Mouse (Mus musculus) gastrocnemius, postnatal 4 days (tissue): ENCODE data around the gene Cd37. TPM values are rescaled to one million over a fixed set of nuclear protein-coding genes. Genes with fewer than 3 reads are reported as not detected.

Source experiments
- total RNA-seq, 2 experiments: library from RNA; stranded (reverse); gene quantifications; 2 replicates each; pipeline ENCODE4 v1.2.3; 2021

The Cd37 gene
- total RNA-seq, 2 experiments from 2014 or later, result 3.7 to 4.8 TPM

Other genes with a start within 250 kb of the Cd37 start
- gene Irf3, start 241.5 kb downstream of the Cd37 start, total RNA-seq, result 10 to 100 TPM; 46.0 to 50.4 TPM
- 10 to 100 TPM; 21.5 to 22.0 TPM for gene Bcl2l12, start 240.4 kb downstream of the Cd37 start, total RNA-seq
- gene Scaf1, start 222.8 kb downstream of the Cd37 start, total RNA-seq, result 10 to 100 TPM; 74.1 to 76.0 TPM
- 100 to 1,000 TPM; 119 to 123 TPM for gene Rras, start 221.2 kb downstream of the Cd37 start, total RNA-seq
- 10 to 100 TPM; 63.9 to 65.2 TPM for gene Prr12, start 186.2 kb downstream of the Cd37 start, total RNA-seq
- gene Nosip, start 176.7 kb downstream of the Cd37 start, total RNA-seq, result 10 to 100 TPM; 47.3 to 48.3 TPM
- gene Prrg2, start 176.4 kb downstream of the Cd37 start, total RNA-seq, result 10 to 100 TPM; 11.7 to 12.3 TPM
- gene Rcn3, start 146.9 kb downstream of the Cd37 start, total RNA-seq, result 100 to 1,000 TPM; 172 to 192 TPM
- gene Fcgrt, start 135.3 kb downstream of the Cd37 start, total RNA-seq, result 10 to 100 TPM; 84.6 to 87.3 TPM
- 1,000 to 10,000 TPM in 1 of 2 experiments, 100 to 1,000 TPM in 1; 985 to 1,047 TPM for gene Rps11, start 114.7 kb downstream of the Cd37 start, total RNA-seq
- 1,000 to 10,000 TPM; 1,483 to 1,628 TPM for gene Rpl13a, start 110.4 kb downstream of the Cd37 start, total RNA-seq
- under 1 TPM in 1 of 2 experiments, not detected in 1; 0.34 TPM for gene Gm45713, start 102.9 kb downstream of the Cd37 start, total RNA-seq
- gene Flt3l, start 102.7 kb downstream of the Cd37 start, total RNA-seq, result 1 to 10 TPM; 2.4 to 5.1 TPM
- gene Pih1d1, start 84.8 kb downstream of the Cd37 start, total RNA-seq, result 10 to 100 TPM; 52.1 to 59.3 TPM
- gene Aldh16a1, start 84.5 kb downstream of the Cd37 start, total RNA-seq, result 10 to 100 TPM; 34.8 to 51.6 TPM
- gene Slc17a7, start 75.2 kb downstream of the Cd37 start, total RNA-seq, result 1 to 10 TPM; 2.6 to 3.0 TPM
- gene Gfy, start 59.5 kb downstream of the Cd37 start, total RNA-seq, result under 1 TPM; 0.34 to 0.42 TPM
- not detected for gene Pth2, start 58.1 kb downstream of the Cd37 start, total RNA-seq
- 1 to 10 TPM; 3.2 to 4.9 TPM for gene Ccdc155, start 34.2 kb downstream of the Cd37 start, total RNA-seq
- not detected for gene Dkkl1, start 27.0 kb downstream of the Cd37 start, total RNA-seq
- 10 to 100 TPM; 40.0 to 51.4 TPM for gene Tead2, start 23.4 kb downstream of the Cd37 start, total RNA-seq
- gene Slc6a16, start 2.0 kb upstream of the Cd37 start, total RNA-seq, result not detected
- gene Slc6a21, start 38.4 kb upstream of the Cd37 start, total RNA-seq, result not detected
- 10 to 100 TPM; 42.7 to 53.4 TPM for gene Trpm4, start 94.7 kb upstream of the Cd37 start, total RNA-seq
- 100 to 1,000 TPM; 523 to 551 TPM for gene Hrc, start 96.2 kb upstream of the Cd37 start, total RNA-seq
- 1 to 10 TPM; 1.9 to 2.4 TPM for gene Ppfia3, start 127.9 kb upstream of the Cd37 start, total RNA-seq
- 1 to 10 TPM in 1 of 2 experiments, under 1 TPM in 1; 0.86 to 1.1 TPM for gene Lin7b, start 131.5 kb upstream of the Cd37 start, total RNA-seq
- 100 to 1,000 TPM; 215 to 251 TPM for gene Snrnp70, start 156.6 kb upstream of the Cd37 start, total RNA-seq
- gene Kcna7, start 166.5 kb upstream of the Cd37 start, total RNA-seq, result 10 to 100 TPM; 11.4 to 12.8 TPM
- gene Ntf5, start 174.6 kb upstream of the Cd37 start, total RNA-seq, result under 1 TPM; 0.61 to 0.98 TPM
- not detected for gene Lhb, start 181.7 kb upstream of the Cd37 start, total RNA-seq
- 100 to 1,000 TPM; 114 to 133 TPM for gene Gys1, start 195.7 kb upstream of the Cd37 start, total RNA-seq
- 10 to 100 TPM; 41.4 to 41.8 TPM for gene Ruvbl2, start 199.0 kb upstream of the Cd37 start, total RNA-seq
- gene Ftl1, start 220.8 kb upstream of the Cd37 start, total RNA-seq, result 100 to 1,000 TPM; 339 to 373 TPM
- gene Bax, start 227.8 kb upstream of the Cd37 start, total RNA-seq, result 10 to 100 TPM; 39.3 to 43.8 TPM
- gene Tulp2, start 242.8 kb upstream of the Cd37 start, total RNA-seq, result under 1 TPM; 0.17 to 0.36 TPM
- 1 to 10 TPM; 3.8 to 5.4 TPM for gene Gm45808, start 247.7 kb upstream of the Cd37 start, total RNA-seq
- gene Dhdh, start 249.7 kb upstream of the Cd37 start, total RNA-seq, result 1 to 10 TPM; 8.3 TPM